Mouse (Mus musculus): ENCODE results near the gene Slc2a3. TPM values are rescaled to one million over a fixed set of nuclear protein-coding genes. Genes with fewer than 3 reads are reported as not detected.

The Slc2a3 gene
- 100 to 1,000 TPM; 127 to 133 TPM for total RNA-seq (2021)

DNA sequence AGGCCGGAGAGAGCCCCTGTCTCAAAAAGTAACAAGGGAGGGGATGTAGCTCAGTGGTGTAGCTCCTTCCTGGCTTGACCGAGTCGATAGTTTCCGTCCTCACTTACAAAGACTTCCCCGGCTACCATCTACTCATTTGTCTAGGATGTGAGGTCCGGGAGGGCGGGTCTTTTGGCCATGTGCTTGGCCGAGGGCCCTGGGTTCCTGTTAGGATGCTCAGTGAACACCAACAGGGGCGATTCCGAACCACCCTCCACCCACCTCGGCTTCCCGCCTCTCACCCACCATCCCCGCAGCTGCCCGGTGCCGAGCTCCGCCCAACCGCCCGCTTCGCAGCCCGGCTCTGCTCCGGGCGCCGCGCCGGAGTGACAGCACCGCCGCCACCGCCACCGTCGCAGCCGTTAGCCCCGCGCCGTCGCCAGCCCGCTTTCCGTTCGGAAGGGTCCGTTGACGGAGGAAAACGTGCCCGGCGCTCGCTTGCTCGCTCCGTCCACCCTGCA lies at the start of gene Slc2a3:
Gene Slc2a3 (minus strand): TSS at position 340 of the 500 bp plus-strand sequence.
- DNase-seq (ENCODE audit: extremely low spot score in 1 of 2, low spot score in 2 of 2) = no peak
- intact Hi-C loops (cut with DNase I) = loop anchor here (5.0 kb wide), 1 partner anchor 59 kb away; no protein-coding TSS in a partner anchor

GRCm38 (mm10) chr6:122843759-122844158 lies 42.3 kb upstream of the Slc2a3 start:
- intact Hi-C loops (cut with DNase I) = no loop called here
- no peak for DNase-seq (ENCODE audit: extremely low spot score in 1 of 2, low spot score in 2 of 2)

DNA sequence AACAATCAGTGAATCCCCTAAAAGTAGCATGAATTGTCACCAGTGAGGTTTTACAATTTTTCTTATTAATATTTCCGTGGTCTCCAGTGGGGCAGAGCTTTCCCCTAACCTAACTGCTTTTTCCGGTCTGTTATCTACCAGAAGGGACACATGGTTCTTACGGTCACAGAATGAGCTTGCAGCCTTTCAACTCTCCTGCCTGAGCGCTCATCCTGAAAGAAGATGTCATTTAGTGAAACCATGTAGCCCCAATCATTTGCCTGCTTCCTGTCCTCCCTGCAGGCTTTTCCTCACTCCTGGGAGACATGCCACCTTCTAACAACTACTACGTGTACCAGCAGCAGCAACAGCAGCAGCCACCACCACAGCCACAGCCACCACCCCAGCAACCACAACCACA lies 36.1 kb upstream of the Slc2a3 start:
- intact Hi-C loops (cut with DNase I) = no loop called here
- DNase-seq (ENCODE audit: extremely low spot score in 1 of 2, low spot score in 2 of 2) = no peak

GRCm38 (mm10) chr6:122836974-122837373 lies 35.5 kb upstream of the Slc2a3 start:
- intact Hi-C loops (cut with DNase I) = no loop called here
- DNase-seq (ENCODE audit: extremely low spot score in 1 of 2, low spot score in 2 of 2) = no peak

GRCm38 (mm10) chr6:122834365-122834764 lies 32.9 kb upstream of the Slc2a3 start:
- intact Hi-C loops (cut with DNase I) = loop anchor here (5.0 kb wide), 1 partner anchor 38 kb away; the partner anchor contains the start of gene Necap1
- DNase-seq (ENCODE audit: extremely low spot score in 1 of 2, low spot score in 2 of 2) = no peak

DNA sequence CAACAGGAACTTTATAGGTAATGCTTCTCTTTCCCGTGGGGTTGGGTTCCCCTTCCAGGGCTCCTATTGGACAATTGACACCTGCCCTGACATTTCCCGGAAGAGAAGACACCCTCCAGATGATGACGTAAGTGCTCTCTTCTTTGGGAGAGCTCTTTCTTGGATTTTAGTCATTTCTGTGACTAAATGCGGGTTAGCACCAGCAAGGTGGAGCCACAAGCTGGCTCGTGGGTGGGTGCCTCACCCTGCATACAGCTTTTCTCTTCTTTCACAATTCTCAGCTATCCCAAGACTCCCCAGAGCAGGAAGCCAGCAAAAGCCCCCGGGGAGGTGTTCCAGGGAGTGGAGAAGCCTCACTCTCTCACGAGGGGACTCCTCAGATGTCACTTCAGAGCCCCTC lies 31.4 kb upstream of the Slc2a3 start:
- intact Hi-C loops (cut with DNase I) = loop anchor here (5.0 kb wide), 1 partner anchor 39 kb away; the partner anchor contains the start of gene Necap1
- no peak for DNase-seq (ENCODE audit: extremely low spot score in 1 of 2, low spot score in 2 of 2)

DNA sequence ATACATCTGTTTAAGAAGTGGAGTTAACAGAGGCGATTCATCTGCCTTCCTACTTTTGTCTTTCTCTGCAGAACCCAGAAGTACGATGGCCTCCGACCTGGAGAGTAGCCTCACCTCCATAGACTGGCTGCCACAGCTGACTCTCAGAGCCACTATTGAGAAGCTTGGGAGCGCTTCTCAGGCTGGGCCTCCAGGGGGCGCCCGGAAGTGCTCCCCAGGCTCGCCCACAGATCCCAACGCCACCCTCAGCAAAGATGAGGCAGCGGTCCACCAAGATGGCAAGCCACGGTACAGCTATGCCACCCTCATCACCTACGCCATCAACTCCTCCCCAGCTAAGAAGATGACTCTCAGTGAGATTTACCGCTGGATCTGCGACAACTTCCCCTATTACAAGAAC lies 26.6 kb upstream of the Slc2a3 start:
- peak in 1 of 2 experiments; percentile 56 for DNase-seq (ENCODE audit: extremely low spot score in 1 of 2, low spot score in 2 of 2)
- intact Hi-C loops (cut with DNase I) = no loop called here

GRCm38 (mm10) chr6:122825923-122826742 lies 24.7 kb upstream of the Slc2a3 start:
- DNase-seq (ENCODE audit: extremely low spot score in 1 of 2, low spot score in 2 of 2) = peak; percentile 62 to 81
- intact Hi-C loops (cut with DNase I) = no loop called here

GRCm38 (mm10) chr6:122825166-122825565 lies 23.7 kb upstream of the Slc2a3 start:
- DNase-seq (ENCODE audit: extremely low spot score in 1 of 2, low spot score in 2 of 2) = no peak

GRCm38 (mm10) chr6:122824086-122824485 lies 22.6 kb upstream of the Slc2a3 start:
- no peak for DNase-seq (ENCODE audit: extremely low spot score in 1 of 2, low spot score in 2 of 2)
- intact Hi-C loops (cut with DNase I) = no loop called here

More at GRCm38 (mm10) chr6:122825166-122825565, 23.7 kb upstream of the Slc2a3 start:
- intact Hi-C loops (cut with DNase I) = no loop called here

DNA sequence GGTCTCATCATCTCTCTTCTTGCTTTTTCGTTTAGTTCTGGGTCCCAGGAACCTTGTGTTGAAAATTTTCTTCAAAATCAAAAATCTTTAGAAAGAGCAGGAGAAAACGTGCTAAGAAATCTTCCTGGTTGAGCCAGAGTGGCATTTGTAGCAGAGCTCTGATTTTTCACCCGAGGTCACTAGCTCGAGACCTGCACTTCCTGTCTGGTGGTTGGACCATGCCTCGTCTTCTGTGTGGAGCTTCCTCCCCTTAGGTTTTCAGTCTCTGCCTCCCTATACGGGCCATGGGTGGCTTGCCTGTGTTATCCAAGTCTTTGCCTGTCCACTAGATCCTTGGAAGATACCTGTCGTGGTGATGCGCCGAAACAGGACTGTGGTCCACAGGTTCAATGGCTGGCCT lies 20.4 kb upstream of the Slc2a3 start:
- intact Hi-C loops (cut with DNase I) = no loop called here
- DNase-seq (ENCODE audit: extremely low spot score in 1 of 2, low spot score in 2 of 2) = no peak

DNA sequence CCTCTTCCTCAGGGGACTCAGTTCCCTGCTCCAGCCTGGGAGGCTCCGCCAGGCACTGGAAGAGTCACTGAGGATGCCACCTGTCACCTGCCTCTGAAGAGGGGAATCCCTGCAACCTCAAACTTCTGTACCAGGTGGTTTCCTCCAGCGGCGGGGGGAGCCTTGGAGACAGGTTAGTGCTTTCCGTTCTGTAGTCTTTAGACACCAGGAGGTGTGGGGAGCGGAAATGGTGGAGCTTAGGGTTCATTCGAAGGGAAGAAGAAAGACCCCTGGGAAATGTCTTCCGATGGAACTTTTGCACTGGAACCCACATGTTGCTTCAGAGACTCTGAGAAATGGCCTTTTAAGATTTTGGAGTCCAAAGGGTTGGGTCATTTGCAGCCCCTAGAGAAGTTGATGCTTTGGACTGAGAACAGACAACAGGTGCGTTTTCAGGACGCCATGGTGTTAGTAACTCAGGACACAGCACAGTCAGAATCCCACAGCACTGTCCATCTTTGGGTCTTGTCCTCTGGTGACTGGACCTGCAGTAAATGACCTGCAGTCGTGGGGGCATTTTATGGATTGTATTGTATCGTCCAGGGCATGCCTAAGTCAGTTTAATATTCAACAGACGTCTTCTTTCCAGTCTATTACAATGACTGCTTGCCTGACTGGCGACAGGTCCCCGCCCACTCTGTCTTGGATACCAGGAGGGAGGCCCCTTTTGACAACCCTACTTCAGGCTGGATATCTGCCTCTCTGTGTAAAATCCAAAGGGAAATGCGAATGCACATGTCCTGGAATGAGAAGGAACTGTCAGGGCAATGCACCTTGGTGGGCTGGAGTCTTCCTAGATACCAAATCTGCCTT lies 19.6 kb upstream of the Slc2a3 start:
- intact Hi-C loops (cut with DNase I) = no loop called here
- DNase-seq (ENCODE audit: extremely low spot score in 1 of 2, low spot score in 2 of 2) = no peak

GRCm38 (mm10) chr6:122820071-122820798 lies 18.8 kb upstream of the Slc2a3 start:
- intact Hi-C loops (cut with DNase I) = no loop called here
- DNase-seq (ENCODE audit: extremely low spot score in 1 of 2, low spot score in 2 of 2) = peak in 1 of 2 experiments; percentile 58

- intact Hi-C loops (cut with DNase I) = no loop called here
Observed at GRCm38 (mm10) chr6:122819306-122820070, 18.0 kb upstream of the Slc2a3 start, which contains the start of gene Foxj2. Gene Foxj2, plus strand, starts transcription at chr6:122819914.

GRCm38 (mm10) chr6:122813640-122814039 lies 12.2 kb upstream of the Slc2a3 start:
- intact Hi-C loops (cut with DNase I) = no loop called here
- DNase-seq (ENCODE audit: extremely low spot score in 1 of 2, low spot score in 2 of 2) = no peak

More at GRCm38 (mm10) chr6:122819306-122820070, 18.0 kb upstream of the Slc2a3 start, which contains the start of gene Foxj2:
- DNase-seq (ENCODE audit: extremely low spot score in 1 of 2, low spot score in 2 of 2) = peak in 1 of 2 experiments; percentile 86

DNA sequence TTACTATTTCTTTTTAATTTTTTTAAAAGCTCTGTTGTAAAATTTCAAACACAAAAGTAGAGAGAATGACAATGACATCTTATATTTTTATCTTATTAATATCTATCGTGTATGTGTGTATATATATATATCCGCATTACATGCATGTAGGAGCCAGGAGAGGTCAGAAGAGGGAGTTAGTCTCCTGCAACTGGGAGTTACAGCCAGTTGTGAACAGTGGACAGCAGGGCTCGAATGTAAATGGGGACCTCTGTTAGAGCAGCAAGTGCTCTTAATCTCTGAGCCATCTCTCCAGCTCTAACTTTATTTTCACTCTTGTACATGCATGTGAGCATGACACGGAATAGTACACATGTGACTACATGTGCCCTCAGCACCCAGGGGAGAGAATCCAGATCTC lies 11.3 kb upstream of the Slc2a3 start:
- intact Hi-C loops (cut with DNase I) = no loop called here
- no peak for DNase-seq (ENCODE audit: extremely low spot score in 1 of 2, low spot score in 2 of 2)

DNA sequence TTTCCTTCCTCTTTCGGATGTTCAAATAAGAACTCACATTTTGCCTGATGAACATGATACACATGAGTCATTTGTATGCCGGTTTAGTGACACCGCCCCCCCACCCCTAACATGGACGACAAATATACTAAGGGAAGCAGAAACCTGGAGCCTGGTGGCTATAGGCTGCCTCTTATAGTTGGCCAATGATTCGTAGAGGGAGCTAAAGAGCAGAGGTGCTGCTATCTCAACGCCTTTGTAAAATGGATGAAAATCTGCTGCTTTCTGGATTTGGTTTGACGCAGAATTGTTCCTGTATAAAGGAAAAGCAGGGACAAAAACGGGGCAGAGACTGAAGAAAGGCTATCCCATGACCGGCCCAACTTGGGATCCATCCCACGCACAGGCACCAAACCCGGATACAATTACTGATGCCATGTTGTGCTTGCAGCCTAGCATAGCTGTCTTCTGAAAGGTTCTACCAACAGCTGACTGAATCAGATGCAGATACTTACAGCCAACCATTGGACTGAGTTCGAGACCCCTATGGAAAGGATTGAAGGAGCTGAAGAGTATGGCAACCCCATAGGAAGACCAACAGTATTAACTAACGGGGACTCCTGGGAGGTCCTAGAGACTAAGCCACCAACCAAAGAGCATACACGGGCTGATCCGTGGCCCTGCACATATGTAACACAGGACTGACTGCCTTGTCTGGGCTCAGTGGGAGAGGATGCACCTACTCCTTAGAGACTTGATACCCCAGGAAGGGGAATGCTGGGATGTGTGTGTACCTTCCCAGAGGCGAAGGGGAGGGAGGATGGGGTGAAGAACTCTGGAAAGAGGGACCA lies 10.5 kb upstream of the Slc2a3 start:
- intact Hi-C loops (cut with DNase I) = no loop called here
- DNase-seq (ENCODE audit: extremely low spot score in 1 of 2, low spot score in 2 of 2) = peak in 1 of 2 experiments; percentile 49

Data from left cerebral cortex, postnatal 10 days (tissue).